Mouse (Mus musculus): ENCODE results near the gene 4930415O20Rik. TPM values are rescaled to one million over a fixed set of nuclear protein-coding genes. Genes with fewer than 3 reads are reported as not detected.
A peak's percentile ranks its signal among the peaks of the same experiment; 100 is the strongest.

The 4930415O20Rik gene
- not detected in 2 replicates for polyA plus RNA-seq (2015; fragmentation: Nextera tagmentation; extraction: Ambion mirVana)

DNA sequence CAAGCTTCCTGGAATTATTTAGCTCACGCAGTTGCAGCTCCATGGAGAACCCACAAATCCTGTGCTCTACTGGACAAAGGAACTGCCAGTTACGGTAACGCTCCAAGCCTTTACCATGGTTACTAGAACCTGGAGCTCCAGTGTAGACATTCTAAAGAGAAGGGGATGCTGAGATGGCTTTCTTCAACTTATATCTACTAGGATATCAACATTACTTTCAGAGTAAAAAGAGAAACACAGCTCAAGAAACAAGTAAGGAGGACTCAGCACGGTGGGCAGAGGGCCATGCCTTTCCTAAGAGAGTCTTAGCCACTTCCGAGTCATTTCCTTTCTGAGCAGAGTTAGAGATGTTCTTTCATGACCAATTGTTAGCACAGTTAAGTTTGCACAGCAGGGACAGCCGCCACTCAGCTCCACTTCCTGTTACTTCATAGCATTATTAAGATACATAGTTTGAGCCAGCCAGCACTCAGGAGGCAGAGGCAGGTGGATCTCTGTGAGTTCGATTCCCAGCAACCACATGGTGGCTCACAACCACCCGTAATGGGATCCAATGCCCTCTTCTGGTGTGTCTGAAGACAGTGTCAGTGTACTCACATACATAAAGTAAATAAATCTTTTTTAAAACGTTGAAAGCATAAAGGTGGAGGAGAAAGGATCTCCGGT is at the start of gene 4930415O20Rik, which contains the start of gene Ccnt1:
TSS of gene 4930415O20Rik (plus strand) at position 132 of the 666 bp plus-strand sequence.
TSS of gene Ccnt1 (minus strand) at position 51 of the 666 bp plus-strand sequence.
- no peak for ATAC-seq (ENCODE audit: insufficient number of reproducible peaks, low FRiP score, low TSS enrichment, low read depth)
- Histone ChIP-seq H3K4me3 (no peak within 1 kb of the TSS), H3K27ac (no peak within 1 kb of the TSS), H3K27me3 (no peaks in the 10 kb centered on the region), H3K4me1 (peaks cover 12% of the 10 kb centered on the region), H3K9ac (no peak within 1 kb of the TSS), H3K4me2 (no peak within 1 kb of the TSS), H3K36me3 (no peaks in the 10 kb centered on the region), H3K9me3 (no peaks in the 10 kb centered on the region)
- WGBS: 80% methylated on average over 10 of the region's 10 CpGs

DNA sequence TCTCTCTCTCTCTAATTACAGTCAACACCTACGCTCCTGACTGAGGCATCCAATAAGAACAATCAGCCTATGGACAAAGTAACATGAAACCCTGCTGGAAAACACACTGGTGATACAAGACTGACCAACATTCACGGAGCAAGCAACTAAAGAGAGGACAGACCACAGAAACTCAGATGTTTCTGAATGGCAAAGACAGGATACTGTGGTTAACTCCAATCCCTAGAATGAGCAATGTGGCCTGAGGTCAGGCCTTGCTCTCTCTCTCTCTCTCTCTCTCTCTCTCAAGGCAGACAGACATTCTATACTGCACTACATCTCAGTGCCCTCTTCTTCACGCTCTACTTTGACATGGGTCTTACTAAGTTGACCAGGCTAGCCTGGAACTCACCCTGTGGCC is 49.6 kb upstream of the 4930415O20Rik start:
- no peak for ATAC-seq (ENCODE audit: insufficient number of reproducible peaks, low FRiP score, low TSS enrichment, low read depth)
- Histone ChIP-seq H3K4me2 (no peak overlapping the region), H3K9ac (no peak overlapping the region), H3K27me3 (no peaks in the 10 kb centered on the region), H3K9me3 (no peaks in the 10 kb centered on the region), H3K36me3 (peaks cover 74% of the 10 kb centered on the region), H3K4me1 (no peaks in the 10 kb centered on the region), H3K4me3 (no peak overlapping the region), H3K27ac (no peak overlapping the region)
- 90% methylated on average over 3 of the region's 3 CpGs for WGBS

DNA sequence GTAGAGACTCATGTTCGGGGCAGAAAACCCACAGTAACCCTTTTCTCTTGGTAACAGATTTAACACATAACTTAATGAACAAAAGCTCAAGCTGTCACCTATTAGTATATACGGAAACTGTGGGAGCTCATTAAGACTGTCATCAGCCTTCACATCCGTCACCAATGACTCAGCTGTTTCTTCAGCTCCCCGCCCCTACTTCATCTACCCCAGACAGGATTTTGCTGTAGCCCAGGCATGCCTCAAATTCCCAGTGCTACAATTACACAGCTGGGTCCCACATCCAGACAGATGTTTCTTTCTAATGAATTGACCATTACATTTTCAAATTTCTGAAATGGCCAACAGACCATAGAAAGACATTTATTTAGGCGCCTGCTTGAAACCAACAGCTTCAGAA is 44.7 kb upstream of the 4930415O20Rik start:
- Histone ChIP-seq H3K9ac (no peak overlapping the region), H3K4me1 (peaks cover 3% of the 10 kb centered on the region; the same call in 1 of the 2 replicates), H3K27ac (no peak overlapping the region), H3K36me3 (peaks cover 83% of the 10 kb centered on the region), H3K4me3 (no peak overlapping the region), H3K4me2 (no peak overlapping the region), H3K27me3 (no peaks in the 10 kb centered on the region), H3K9me3 (no peaks in the 10 kb centered on the region)
- no peak for ATAC-seq (ENCODE audit: insufficient number of reproducible peaks, low FRiP score, low TSS enrichment, low read depth)
- WGBS: 61% methylated on average over 5 of the region's 5 CpGs

DNA sequence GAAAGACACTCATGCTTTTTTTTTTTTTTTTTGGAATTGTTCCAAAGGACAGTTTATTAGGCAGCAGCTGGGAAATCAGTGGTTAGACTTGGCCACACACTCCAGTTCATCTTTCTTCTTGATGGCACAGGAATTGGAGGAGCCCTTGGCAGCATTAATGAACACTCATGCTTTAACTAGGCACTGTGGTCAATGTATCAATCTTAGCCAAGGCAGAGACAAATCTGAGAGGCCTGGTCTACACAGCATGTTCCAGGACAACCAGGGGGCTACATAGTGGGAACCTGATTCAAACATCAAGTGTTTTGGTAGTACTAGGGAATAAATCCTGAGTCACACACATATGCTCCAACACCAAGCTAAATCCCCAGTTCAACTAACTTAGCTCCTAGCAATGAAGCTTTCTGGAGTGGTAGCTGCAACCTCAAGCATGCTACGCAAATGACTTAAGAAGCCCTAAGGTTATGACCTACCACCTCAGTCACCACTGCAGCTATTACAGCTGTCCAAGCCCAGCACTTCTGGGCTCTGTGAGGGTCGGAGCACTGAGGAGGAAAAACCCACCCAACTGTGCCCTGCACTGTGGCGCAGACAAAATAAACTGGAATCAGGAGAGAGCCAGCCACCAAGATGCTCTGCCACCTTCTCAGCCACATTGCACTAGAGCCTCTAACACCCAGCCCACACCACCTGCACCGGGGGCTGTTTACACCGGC is 43.6 kb upstream of the 4930415O20Rik start:
- Histone ChIP-seq H3K36me3 (peaks cover 80% of the 10 kb centered on the region), H3K4me2 (no peak overlapping the region), H3K4me3 (no peak overlapping the region), H3K27me3 (no peaks in the 10 kb centered on the region), H3K4me1 (peaks cover 4% of the 10 kb centered on the region), H3K9ac (no peak overlapping the region), H3K9me3 (no peaks in the 10 kb centered on the region), H3K27ac (no peak overlapping the region)
- 93% methylated on average over 5 of the region's 5 CpGs for WGBS
- no peak for ATAC-seq (ENCODE audit: insufficient number of reproducible peaks, low FRiP score, low TSS enrichment, low read depth)

DNA sequence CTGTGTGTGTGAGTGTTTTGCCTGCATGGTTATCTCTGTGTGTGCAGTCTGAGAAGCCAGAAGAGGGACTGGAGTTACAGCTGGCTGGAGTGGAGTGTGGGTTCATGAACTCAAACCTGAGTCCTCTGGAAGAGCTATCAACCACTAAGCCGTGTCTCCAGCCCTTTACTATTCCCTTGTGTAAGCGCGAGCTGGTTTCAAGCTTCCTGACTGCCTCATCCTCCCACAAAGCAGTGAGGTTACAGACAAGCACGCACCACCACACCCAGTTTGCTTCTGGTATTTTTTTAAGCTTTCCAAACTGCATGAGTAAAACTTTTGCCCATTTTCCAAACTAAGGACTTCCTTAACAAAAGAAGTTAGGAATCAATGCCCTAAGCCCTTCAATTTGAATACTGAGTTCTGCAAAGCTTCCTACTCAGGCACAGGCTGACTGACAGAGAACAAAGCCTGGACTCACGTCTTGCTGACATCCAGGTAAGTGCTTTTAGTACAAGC is 42.7 kb upstream of the 4930415O20Rik start:
- H3K27me3 ChIP-seq: no peaks in the 10 kb centered on the region
- no peak overlapping the region for H3K4me2 ChIP-seq
- no peak overlapping the region for H3K9ac ChIP-seq
- H3K9me3 ChIP-seq: no peaks in the 10 kb centered on the region
- H3K4me3 ChIP-seq: no peak overlapping the region
- peaks cover 13% of the 10 kb centered on the region for H3K4me1 ChIP-seq
- 87% methylated on average over 5 of the region's 5 CpGs for WGBS
- peaks cover 71% of the 10 kb centered on the region for H3K36me3 ChIP-seq
- ATAC-seq (ENCODE audit: insufficient number of reproducible peaks, low FRiP score, low TSS enrichment, low read depth): no peak
- H3K27ac ChIP-seq: no peak overlapping the region

DNA sequence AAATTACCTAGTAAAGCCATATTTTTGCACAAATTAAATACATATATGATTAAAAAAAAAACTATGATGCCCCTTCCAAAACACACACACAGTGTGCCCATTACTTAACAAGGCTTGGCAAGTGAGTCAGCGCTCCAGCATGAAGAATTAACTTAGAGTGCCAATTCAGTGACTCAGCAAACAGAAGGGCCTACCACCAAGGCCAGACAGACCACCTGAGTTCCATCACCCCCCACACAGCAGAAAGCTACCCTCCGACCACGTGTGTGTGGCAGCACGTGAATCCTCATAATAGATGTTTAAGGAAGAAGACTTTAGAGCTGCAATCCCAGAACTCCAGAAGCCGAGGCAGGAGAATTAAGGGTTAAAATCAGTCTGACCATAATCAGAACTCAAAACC is 38.5 kb upstream of the 4930415O20Rik start:
- Histone ChIP-seq H3K27ac (no peak overlapping the region), H3K9ac (peak overlapping the region; percentile 17; the same call in 1 of the 2 replicates), H3K27me3 (no peaks in the 10 kb centered on the region), H3K36me3 (peaks cover 38% of the 10 kb centered on the region), H3K4me2 (peak overlapping the region; percentile 67), H3K4me1 (peaks cover 13% of the 10 kb centered on the region), H3K9me3 (no peaks in the 10 kb centered on the region), H3K4me3 (peak overlapping the region; percentile 92)
- 29% methylated on average over 5 of the region's 5 CpGs for WGBS
- ATAC-seq (ENCODE audit: insufficient number of reproducible peaks, low FRiP score, low TSS enrichment, low read depth): no peak

DNA sequence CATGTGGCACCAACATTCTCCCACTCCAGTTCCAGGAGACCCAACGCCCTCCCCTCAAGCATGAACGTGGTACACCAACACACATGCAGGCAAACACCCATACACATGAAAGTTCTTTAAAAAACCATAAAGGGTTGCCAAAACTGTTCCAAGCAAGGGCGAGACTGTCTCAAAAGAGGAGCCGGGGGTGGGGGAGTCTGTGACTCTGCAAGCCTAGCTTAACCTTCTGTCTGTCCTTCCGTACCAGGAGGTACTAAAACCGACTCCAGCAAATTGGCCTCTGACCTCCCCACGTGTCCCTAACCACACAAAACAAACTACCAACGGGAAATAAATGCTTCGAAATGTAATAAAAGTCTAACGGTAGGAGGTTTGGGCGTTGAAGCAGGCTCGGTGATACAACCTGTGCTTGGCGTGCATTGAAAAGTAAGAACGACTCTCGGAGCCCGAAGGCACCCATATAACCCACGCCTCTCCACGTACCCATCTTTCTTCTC is 37.7 kb upstream of the 4930415O20Rik start:
- under 1% methylated on average over 18 of the region's 18 CpGs for WGBS
- Histone ChIP-seq H3K4me3 (peak overlapping the region; percentile 92), H3K27me3 (no peaks in the 10 kb centered on the region), H3K4me2 (peak overlapping the region; percentile 67), H3K4me1 (peaks cover 10% of the 10 kb centered on the region), H3K27ac (peak overlapping the region; percentile 68; the same call in 1 of the 2 replicates), H3K9me3 (no peaks in the 10 kb centered on the region), H3K9ac (peak overlapping the region; percentile 81), H3K36me3 (peaks cover 31% of the 10 kb centered on the region)
- no peak for ATAC-seq (ENCODE audit: insufficient number of reproducible peaks, low FRiP score, low TSS enrichment, low read depth)

DNA sequence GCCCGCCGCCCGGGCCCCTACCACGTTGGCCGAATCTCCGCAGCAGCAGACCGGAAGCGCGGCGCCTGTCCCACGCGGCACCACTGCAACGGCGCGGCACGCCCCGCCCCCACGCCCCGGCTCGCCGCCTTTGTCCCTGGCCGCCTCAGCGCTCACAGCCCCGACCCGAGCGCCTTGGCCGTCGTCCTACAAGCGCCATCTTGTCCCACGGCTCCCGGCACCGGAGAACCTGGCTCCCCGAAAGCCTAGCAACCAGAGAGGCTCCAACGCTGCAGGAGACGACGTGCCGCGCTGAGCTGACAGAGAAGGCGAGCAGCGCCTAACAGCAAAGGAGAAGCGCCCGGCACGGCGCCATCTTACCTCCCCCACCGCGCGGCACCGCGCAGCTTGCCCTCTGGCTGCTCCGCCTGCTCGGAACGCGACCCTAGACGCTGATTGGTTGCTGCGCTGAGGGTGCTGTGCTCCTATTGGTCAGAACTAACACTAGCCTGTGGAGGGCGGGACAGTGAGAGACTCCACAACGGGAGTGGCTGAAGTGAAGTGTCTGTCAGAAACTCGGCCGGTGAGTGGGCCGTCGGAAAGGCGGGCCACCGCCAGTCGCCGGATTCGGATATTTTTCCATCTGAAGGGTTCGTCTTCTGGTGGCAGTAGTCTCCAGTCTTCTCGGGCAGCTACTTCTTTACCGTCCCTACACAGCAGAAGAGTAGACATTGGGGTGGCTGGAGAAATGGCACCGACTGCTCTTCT is 36.8 kb upstream of the 4930415O20Rik start, which contains the start of gene Kansl2:
TSS of gene Kansl2 (minus strand) at position 384 of the 747 bp plus-strand sequence.
- under 1% methylated on average over 70 of the region's 70 CpGs for WGBS
- H3K9ac ChIP-seq: peak within 1 kb of the TSS; percentile 81

DNA sequence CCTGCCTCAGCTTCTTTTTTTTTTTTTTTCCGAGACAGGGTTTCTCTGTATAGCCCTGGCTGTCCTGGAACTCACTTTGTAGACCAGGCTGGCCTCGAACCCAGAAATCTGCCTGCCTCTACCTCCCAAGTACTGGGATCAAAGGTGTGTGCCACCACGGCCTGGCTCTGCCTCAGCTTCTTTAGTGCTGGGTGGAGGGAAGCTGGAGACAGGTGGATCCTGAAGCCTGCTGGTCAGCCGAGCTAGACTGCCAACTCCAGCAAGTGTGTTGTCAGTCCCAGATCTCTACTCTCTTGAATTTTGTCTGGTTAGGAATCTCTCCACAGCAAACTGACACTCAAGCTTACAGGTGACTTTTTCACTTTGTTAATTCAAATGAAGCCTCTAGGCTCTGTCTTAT is 34.9 kb upstream of the 4930415O20Rik start:
- Histone ChIP-seq H3K27ac (no peak overlapping the region), H3K9me3 (no peaks in the 10 kb centered on the region), H3K4me1 (peaks cover 10% of the 10 kb centered on the region), H3K9ac (no peak overlapping the region), H3K4me3 (no peak overlapping the region), H3K4me2 (no peak overlapping the region), H3K36me3 (peaks cover 26% of the 10 kb centered on the region), H3K27me3 (no peaks in the 10 kb centered on the region)
- WGBS: 87% methylated on average over 4 of the region's 4 CpGs
- no peak for ATAC-seq (ENCODE audit: insufficient number of reproducible peaks, low FRiP score, low TSS enrichment, low read depth)

More for the DNA sequence above, 36.8 kb upstream of the 4930415O20Rik start, which contains the start of gene Kansl2:
- H3K4me1 ChIP-seq: peaks cover 10% of the 10 kb centered on the region
- no peaks in the 10 kb centered on the region for H3K27me3 ChIP-seq
- ATAC-seq (ENCODE audit: insufficient number of reproducible peaks, low FRiP score, low TSS enrichment, low read depth): peak; percentile 100
- H3K9me3 ChIP-seq: no peaks in the 10 kb centered on the region
- peak within 1 kb of the TSS; percentile 100 for H3K27ac ChIP-seq
- H3K4me2 ChIP-seq: peak within 1 kb of the TSS; percentile 68
- peaks cover 30% of the 10 kb centered on the region for H3K36me3 ChIP-seq
- peak within 1 kb of the TSS; percentile 92 for H3K4me3 ChIP-seq

DNA sequence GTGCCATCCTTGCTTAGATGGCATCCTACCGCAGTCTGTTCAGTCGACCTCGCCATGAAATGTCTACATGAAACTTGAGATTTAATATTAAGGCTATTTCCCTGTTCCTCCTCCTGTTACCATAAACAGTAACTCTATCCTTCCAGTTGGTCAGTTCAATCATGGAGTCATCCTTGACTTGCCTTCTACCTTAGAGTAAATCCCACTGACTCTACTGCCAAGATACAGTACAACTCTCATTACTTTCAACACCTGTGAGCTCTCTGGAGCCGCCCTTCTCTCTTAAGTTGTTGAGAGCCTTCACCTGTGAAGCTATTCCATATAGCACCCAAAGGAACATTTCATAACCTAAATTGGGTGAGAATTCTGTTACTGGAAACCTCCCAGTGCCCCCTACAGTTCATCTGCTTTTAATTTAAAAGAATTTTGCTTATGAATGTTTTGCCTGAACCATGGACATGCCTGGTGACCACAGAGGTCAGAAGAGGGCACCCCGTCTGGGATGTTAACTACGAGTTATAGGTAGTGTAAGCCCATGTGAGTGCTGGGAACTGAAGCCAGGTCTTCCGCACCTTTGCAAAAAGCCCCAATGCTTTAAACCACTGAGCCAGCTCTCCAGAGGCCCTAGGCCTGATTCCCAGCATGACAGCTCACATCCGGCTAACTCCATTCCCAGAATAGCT is 33.8 kb upstream of the 4930415O20Rik start:
- Histone ChIP-seq H3K27ac (no peak overlapping the region), H3K9me3 (no peaks in the 10 kb centered on the region), H3K4me3 (no peak overlapping the region), H3K4me1 (peaks cover 10% of the 10 kb centered on the region), H3K9ac (no peak overlapping the region), H3K36me3 (peaks cover 19% of the 10 kb centered on the region), H3K4me2 (no peak overlapping the region), H3K27me3 (no peaks in the 10 kb centered on the region)
- no peak for ATAC-seq (ENCODE audit: insufficient number of reproducible peaks, low FRiP score, low TSS enrichment, low read depth)
- WGBS: 76% methylated on average over 8 of the region's 8 CpGs

DNA sequence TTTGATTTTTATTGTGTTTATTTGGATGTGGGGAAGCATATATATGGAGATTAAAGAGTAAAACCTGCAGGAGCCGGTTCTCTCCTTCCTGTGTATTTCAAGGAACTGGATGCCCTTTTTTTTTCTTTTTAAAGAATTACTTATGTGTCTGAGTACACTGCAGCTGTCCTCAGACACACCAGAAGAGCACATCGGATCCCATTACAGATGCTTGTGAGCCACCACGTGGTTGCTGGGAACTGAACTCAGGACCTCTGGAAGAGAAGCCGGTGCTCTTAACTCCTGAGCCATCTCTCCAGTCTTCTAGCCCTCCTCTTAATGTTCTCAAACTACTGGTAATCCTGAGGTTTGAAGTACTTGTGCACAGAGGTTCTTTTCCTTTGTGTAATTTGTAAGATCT is 32.9 kb upstream of the 4930415O20Rik start:
- H3K9ac ChIP-seq: no peak overlapping the region
- H3K4me3 ChIP-seq: no peak overlapping the region
- WGBS: 69% methylated on average over 4 of the region's 4 CpGs
- H3K9me3 ChIP-seq: no peaks in the 10 kb centered on the region
- peaks cover 2% of the 10 kb centered on the region; the same call in 1 of the 2 replicates for H3K4me1 ChIP-seq
- H3K4me2 ChIP-seq: no peak overlapping the region
- no peak for ATAC-seq (ENCODE audit: insufficient number of reproducible peaks, low FRiP score, low TSS enrichment, low read depth)
- no peaks in the 10 kb centered on the region for H3K27me3 ChIP-seq
- peaks cover 23% of the 10 kb centered on the region for H3K36me3 ChIP-seq
- no peak overlapping the region for H3K27ac ChIP-seq
